Mouse (Mus musculus): ENCODE data around the gene Coq6.
A peak's percentile ranks its signal among the peaks of the same experiment; 100 is the strongest.

DNA sequence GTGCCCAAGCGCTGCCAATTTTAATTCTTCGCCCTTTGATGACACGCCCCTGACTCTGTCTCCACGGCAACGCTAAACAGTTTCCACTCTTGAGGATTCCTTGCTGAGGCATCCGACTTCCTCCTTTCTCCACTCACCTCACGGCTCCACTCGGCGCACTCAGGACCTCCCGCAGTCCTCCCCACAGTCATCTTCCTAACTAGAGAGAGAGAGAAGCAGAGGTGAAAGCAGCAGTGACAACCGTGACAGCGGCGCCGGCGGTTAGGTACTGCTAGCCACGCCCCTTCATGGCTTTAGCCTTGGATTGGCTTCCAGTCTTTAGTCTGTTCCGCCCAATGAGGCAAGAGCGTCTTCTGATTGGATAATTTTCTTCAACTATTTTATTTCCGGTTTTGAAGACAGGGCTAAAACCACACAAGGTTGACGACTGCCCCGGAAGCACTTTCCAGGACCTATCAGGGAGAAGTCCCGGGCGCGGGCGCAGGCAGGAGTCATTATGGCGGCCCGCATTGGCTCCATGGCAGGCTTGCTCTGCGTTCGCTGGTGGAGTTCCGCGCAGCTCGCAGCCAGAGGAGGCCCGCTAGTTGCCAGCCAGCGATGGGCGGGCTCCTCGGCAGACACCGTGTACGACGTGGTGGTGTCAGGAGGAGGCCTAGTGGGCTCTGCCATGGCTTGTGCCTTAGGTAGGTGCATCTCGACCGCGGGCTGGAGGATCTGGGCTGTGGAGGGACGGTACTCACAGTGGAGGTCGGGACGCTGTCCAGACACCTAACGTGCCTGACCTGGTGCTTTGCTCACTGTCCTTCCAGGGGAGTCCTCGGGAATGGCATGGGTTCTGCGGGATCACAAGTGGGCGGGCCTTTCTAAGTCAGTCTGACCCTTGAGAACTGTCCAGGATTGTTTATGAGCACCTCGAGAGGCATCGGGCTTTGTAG is at the start of gene Coq6, which contains the start of gene Fam161b:
- TF ChIP-seq CTCF (IDR thresholded peaks at IDR 0.05; ENCODE audit: borderline replicate concordance, control insufficient read depth, extremely low read depth, insufficient read depth, low read length, poor library complexity) (no peak), POLR2A (IDR thresholded peaks at IDR 0.05; ENCODE audit: control insufficient read depth, extremely low read depth, insufficient read depth, low read length, poor library complexity) (peak; percentile 63)

Measured in thymus, adult 2 months (tissue).